Mouse (Mus musculus) mouse trophoblast stem cell (cell line): Measurements from ENCODE around the gene Tbce.
"Not testable (repeated sequence)": the region's sequence is repeated elsewhere in the genome, so short reads cannot be mapped to it uniquely, and the experiment has no call there.

Source experiments
- in situ Hi-C, 2 experiments: fragments of 300-500 bp; cut with MseI, MboI; formaldehyde crosslinking; loops; 2 replicates in 1 of 2; 3 replicates in 1 of 2; pipeline ENCODE4 v1.15.1; 2025

Tbce gene

DNA sequence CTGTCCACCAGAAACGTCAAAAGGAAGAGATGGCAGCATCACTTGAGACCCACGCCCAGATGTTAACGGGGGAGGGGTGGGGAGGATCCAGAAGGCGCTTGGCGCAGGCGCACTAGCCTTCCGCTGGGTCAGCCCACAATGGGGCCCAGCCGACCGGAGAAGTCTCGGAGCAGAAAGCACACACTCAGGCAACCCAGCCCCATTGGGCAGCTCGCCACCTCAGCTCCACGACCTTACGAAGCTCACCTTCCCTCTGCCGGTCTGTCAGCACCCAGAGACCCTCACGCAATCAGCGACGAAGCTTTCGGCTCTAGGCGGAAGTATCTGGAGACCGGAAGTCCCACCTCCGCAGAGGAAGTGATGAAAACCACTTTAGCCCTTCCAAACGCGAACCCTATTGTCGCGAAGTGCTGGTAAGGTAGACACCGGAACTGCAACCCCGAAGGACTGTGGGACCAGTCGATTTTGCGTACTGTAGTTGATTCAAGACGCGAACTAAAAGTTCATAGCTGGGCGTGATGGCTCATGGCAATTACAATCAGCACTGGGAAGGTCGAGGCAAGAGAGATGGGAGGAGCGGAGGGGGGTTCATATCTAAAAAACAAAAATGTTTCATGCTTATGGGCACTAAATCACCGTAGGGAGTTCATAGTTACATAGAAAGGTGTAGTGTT, at the start of gene Tbce:
TSS of gene Tbce (minus strand) at position 347 of the 674 bp plus-strand sequence.
- in situ Hi-C loops = no loop called here

DNA sequence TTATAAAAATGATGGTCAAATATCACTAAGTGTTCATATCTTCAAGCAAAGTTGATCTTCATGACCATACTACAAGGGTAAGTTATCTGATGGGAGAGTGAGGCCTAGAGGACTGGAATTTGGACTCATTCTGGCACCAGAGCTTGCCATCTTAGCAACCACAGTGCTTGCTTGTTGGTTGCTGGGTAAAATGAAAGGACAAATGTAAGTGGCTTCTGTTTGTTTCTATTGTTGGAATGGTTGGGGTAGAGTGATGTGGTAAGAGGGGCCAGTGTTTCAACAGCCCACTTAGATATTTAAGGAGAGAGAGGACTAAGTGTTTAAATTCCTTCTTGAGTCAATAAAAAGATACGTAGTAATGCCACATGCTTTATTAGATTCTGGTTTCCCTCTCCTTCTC, 49.2 kb upstream of the Tbce start:
- in situ Hi-C loops = no loop called here

DNA sequence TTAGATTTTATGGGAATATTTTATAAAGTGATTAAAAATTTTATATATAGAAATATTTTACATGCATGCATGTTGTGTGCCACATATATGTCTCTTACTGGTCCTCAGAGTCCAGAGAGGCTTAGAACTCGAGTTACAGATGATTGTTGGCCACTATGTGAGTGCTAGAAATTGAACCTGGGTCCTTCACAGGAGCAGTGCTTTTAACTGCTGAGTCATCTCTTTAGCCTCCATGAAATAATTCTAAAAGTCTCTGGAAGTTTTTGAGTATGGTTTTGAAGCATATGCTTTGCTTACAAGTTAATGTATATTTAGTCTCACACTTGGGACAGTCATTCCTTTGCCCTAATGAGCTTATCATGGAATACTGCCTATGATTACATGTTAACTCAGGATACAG, 35.9 kb upstream of the Tbce start:
- in situ Hi-C loops = no loop called here

DNA sequence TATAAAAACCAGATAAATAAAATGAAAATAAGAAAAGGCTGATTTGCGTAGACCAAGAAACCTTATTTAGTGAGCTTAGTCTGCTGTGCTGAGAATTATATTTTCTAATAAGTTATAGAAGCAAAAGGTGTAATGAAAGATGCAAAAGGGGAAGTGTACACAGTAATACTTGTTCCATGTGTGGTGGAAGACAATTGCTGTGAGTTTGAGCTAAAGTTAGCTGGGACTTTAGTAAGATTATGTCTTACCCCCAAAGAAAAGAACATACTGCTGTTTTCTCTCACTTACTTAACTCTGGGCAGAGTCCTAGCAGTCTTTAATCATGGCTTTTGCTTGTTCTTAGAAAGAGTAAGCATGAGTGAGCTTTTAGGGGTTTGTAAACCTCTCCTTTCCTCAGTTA, 34.9 kb upstream of the Tbce start:
- in situ Hi-C loops = no loop called here

DNA sequence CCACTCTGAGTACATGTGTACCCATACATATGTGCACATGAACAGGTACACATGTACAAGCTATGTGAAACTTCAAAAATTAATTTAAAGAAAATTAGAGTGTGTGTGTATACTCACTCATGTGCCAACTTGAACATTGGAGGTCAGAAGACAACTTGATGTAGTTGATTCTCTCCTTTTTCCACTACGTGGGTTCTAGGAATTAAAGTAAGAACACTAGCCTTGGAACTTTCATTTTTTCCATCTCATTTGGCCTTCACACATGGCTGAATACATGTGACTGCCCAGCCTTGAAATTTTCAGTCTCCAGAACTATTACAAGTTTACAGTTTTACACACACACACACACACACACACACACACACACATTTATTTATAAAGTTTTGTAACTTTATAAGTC, 29.9 kb upstream of the Tbce start:
- in situ Hi-C loops = no loop called here

DNA sequence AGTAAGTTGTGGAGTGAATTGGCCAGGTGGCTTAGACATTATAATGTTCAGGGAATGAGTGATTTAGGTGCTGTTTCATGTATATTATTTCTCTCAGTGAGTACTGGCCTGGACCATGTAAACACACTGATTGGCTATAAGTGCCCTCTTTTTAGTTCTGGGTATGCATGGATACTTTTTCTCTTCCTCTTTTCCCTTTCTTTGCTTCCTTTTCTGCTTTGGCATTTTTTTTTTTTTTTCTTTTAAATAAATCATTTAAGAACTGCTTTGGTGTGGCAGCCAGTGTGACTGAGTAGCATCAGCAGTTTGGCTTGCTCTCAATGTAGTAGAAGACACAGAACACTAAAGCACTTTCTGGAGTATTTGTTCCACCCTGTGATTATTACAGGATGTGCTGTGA, 28.6 kb upstream of the Tbce start:
- in situ Hi-C loops = no loop called here

DNA sequence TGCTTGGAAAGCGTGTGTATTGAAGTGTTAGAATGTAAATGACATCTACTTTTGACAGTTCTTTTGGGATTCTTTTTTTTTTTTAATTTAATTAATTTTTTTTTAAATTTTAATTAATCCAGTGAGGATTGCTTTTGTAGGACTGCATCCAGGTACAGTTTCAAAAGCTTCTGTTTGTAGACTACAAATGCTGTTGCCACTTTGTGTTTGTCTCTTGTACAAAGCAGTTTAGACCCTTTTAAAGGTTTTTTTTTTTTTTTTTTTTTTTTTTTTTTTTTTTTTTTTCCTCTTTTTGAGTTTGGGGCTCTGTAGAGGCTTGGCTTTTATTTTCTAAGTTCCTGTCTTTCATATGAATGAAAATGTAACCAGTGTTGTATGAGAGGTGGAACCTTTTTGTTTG, 26.3 kb upstream of the Tbce start:
- in situ Hi-C loops = no loop called here

DNA sequence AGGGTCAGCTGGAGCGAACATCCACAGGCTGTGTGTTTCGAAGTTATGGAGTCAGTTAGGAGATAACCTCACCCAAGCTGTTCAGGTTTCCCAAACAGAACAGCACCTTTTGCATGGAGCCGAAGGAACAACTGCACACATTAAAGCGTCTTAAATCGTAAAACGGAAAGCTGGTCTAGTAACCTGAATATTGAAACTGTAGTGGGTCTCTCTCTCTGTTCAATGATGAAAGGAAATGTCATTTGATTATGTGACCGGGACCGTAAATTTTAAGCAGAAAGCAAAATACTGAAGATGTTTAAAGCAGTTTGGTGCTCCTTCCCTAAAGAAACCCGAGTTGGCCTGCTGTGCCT, 25.6 kb upstream of the Tbce start:
- in situ Hi-C loops = no loop called here

DNA sequence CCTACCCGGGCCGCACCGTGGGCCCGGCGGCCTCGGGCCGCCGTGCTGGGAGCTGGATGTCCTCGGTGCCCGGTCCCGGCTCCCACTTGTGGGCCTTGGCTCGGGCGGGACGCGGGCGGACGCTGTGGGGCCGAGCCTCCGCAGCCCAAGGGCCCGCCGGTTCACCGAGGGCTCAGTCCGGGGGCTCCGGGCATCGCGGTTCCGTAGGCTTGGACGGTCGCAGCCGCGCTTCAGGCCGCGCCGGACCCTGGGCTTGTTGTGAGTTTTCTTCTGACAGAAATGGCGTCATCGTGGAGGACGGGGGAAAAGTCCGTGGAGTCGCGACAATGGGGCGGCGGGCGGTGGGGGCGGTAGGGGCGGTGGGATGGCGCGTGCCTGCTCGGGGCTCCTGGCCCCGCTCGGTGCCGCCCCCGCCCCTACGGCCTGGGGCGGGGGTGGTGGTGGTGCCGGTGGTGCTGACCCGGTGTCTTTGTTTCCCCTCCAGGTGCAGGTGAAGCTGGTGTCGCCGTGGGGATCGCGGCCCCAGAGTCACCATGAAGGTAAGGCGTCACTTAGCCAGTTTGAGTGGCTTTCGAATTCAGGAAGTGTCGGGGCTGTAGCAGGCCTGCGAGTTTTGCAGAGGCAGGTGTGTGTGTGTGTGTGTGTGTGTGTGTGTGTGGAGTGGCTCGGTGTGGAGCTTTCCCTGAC, 25.0 kb upstream of the Tbce start:
- in situ Hi-C loops = no loop called here

DNA sequence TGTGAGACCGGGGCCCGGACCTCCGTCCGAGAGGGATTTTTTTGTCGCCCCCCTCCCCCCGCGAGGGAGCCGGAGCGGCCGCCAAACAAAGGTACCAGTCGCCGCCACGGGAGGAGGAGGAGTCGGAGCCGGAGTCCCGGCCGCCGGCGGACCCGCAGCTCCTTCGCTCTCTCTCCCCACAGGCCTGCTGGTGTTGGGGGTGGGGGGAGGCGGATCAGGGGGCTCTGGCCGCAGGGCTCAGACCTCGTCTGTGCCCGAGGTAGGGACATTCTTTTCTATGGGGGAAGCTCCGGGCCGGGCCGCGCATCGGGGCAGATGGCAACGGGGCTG, 24.5 kb upstream of the Tbce start:
- in situ Hi-C loops = no loop called here

DNA sequence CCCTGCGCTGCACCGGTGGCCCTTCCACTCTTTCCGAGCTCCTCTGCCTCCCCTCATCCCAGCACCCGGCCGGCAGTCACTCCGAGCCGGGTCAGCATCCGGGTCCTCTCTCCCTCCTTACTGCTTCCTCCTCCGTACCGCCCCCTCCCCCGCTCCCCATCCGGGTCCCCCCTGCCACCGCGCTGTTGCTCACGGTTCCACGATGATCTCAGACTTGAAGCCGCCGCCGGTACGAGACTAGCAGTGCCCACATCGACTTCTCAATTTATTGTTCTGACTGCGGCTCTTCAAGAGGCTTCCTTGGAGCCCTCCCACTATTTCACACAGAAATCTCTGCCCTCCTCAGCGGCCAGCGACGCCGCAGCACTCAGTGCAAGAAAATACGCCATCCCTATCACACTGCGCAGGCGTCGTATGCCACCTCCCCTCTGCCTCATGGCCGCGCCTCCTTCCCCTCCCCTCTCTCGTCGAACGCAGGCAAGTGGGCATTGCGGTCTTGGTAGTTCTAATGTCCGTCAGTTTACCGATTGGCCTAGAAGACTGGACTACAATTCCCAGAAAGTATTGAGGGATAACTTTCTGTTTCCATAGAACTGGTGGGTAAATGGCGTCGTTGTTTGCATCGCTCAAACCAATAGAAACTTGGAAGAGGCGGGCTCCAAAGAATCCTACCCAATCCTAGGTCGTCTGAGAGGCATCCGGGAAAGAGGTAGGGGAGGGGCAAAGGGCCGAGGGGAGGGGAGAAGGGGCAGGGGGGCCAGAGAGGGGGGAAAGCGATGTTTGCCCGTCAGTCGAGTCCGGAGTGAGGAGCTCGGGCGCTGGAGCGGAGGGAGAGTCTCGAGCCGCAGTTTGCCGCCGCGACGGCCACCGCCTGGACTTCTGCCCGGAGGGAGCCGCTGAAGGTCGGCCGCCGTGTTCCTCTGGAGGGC, 23.8 kb upstream of the Tbce start, which contains the start of the genes Arid4b and Ggps1:
TSS of gene Arid4b (plus strand) at position 220 of the 929 bp plus-strand sequence.
TSS of gene Ggps1 (minus strand) at position 476 of the 929 bp plus-strand sequence.
- in situ Hi-C loops = no loop called here

DNA sequence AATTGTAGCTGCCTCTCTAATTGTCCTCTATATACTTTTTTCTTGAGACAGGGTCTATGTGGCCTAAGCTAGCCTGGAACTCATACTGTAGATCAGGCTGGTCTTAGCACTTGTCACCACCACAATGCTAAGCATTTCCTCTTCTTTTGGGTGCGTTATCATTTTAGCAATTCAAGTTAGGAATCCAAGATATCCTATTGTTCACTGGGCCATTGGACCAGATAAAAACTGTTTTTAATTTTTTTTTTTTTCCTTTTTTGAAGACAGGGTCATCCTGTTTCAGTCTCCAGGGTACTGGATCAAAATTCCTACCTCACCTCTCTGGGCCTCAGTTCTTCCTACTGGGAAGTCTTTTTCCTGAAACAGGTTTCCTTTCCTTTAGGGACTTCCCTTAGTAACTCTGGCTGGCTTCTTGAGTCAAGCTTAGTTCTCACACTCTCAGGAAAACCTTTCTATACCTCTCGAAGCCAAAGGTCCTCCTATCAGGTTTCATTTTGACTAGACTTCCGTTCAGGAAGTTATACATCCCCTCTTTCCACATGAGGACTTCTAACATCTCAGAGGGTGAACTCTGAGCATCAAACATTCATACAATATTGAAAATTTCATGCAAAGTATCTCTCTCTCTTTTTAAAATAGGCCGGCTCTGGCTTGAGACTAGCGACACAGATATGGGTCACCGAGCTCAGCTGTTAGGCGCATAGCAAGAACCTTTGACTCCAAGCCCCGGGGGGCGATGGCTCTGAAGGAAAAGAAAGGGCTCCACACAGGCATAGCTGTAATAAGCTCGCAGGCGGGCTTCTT, 23.0 kb upstream of the Tbce start:
- in situ Hi-C loops = no loop called here

DNA sequence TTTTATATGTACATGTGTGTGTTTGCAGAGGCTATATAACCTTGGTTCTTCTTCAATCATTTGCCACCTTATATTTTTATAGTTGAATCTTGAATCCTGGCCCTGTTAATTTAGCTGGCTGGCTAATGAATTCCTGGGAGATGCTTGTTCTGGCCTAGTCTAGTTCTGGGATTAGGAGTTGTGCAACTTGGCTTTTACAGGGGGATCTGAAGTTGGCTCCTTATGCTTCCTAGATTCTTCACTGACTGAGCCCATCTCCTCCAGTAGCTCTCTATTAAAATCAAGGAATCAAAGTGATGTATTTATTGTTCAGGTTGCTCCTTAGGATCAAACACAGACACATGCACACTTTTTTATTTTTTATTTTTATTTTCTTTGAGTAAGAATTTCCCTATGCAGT, 20.1 kb upstream of the Tbce start:
- in situ Hi-C loops = no loop called here

DNA sequence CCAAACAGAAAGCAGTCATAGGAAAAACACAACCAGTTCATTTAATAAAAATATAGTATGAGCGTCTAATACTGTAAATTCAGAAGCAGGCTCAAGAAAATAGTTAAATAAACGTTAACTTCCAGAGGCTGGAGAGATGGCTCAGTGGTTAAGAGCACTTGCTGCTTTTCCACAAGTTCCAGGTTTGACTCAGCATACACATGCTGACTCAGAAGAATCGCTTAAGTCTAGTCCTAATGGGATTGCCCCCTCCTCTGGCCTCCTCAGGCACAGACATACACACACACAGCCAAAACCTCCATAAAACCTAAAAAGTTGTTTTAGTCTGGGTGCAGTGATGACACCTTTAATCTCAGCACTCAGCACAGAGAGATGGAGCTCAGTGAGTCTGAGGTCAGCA, 17.4 kb upstream of the Tbce start:
- in situ Hi-C loops = no loop called here

DNA sequence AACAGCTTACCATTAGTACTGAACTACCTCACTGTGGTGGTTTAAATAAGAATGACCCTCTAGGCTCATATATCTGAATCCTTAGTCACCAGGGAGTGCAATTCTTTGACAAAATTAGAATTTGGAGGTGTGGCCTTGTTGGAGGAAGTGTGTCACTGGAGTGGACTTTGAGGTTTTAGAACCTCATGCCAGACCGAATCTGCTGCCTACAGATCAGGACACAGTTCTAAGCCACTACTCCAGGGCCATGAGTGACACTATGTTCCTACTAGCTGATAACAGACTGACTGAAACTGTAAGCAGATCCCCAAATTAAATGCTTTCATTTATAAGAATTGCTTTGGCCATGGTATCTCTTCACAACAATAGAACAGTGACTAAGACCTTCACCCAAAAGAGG, 10.4 kb upstream of the Tbce start:
- in situ Hi-C loops = no loop called here

DNA sequence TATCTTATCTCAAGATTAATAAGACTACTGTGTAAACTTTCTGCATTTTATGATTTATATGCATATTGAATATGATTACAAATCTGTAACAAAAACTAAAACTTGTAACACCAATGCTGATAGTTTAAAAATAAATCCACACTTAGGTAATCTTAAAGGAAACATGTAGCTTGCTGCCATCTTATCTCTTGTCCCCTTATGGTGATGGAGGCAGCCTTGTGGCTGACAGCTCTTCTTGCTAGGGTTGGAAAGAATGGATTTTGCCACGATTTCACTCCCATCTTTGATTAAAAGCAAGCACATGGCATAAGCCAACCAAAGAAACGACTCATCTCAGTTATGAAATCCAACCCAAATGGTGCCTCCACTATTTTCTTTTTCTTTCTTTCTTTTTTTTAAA, 5.1 kb upstream of the Tbce start:
- in situ Hi-C loops = no loop called here

DNA sequence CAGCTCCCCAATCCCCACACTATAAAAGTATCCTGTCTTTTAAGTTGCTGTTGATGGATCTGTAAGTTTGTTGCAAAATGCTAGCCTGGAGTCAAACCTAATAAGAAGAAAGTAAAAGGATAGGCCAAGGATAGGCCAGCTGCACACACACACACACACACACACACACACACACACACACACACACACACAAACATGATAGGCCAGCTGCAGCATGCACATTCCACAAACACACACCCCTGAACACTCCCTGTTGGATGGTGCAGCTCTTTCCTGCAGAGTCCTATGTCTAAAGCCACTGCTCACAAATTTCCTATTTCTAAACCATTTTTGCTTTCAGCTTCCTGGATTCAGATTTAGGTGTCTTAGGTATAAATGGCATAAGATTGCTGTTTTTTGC, 4.4 kb upstream of the Tbce start:
- in situ Hi-C loops = no loop called here

DNA sequence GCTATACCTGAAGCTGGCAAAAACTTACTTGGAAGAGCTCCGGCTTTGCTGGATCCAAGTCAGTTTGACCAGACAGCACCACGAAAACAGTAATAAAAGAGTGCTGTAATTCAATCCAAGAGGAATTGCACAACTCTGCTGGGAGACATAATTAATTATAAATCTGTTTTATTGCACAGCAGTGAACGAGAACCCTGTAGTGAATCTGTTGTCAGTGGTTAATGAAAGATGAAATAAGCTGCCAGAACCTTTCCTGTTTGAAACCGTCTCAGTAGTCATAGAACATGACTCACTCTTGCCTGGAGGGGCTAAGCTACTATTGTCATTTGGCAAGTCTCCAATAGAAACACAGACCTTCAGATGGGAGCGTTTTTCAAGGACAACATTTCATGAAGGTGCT, 748 bp upstream of the Tbce start:
- in situ Hi-C loops = no loop called here

DNA sequence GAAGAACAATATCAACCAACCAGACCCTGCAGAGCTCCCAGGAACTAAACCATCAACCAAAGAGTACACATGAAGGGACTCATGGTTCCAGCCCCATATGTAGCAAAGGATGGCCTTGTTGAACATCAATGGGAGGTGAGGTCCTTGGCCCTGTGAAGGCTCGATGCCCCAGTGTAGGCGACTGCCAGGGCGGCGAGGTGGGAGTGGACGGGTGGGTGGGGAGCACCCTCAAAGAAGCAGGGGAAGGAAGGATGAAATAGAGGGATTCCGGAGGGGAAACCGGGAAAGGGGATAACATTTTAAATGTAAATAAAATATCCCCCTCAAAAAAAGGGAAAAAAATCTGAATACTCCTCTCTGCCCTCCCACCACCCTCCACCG, 537 bp downstream of the Tbce start:
- in situ Hi-C loops = no loop called here

DNA sequence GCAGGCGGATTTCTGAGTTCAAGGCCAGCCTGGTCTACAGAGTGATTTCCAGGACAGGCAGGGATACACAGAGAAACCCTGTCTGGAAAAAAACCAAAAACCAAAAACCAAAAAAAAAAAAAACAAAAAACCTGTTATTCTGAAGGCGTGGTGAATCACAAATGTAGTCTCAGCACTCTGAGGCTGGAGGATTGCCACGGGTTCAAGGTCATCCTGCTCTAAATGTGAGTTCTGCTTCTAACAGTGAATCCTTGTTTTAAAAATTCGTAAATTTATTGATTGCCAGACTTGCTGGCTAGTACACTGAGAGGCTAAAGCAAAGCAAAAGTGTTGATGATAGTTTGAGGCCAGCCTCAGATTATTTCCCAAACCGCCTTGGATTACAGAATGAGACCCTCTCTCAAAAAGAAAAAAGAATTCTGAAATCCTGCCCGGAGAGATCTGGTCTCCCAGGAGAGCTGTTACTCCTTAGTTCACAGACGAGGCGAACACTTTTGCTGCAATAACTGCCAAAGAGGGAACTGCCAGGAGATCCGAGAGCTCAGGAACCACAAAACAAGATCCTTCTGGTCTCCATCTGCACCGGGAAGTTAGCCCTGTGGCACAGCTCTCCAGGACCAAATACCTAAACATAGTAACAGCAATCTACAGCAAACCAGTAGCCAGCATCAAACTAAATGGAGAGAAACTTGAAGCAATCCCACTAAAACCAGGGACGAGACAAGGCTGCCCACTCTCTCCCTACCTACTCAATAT, 3.4 kb downstream of the Tbce start:
- in situ Hi-C loops = no loop called here

DNA sequence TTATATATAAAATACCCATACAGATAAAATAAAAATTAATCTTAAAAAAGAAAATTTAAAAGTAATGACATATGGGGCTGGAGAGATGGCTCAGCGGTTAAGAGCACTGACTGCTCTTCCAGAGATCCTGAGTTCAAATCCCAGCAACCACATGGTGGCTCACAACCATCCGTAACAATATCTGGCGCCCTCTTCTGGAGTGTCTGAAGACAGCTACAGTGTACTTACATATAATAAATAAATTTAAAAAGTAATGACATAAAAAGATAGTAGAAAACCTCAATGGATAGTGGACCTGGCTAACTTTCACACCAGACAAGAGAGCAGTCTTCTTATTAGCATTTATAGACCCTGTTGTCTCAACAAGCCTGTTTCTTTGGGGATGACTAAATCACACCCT, 4.1 kb downstream of the Tbce start:
- in situ Hi-C loops = not testable (repeated sequence)
